Mouse (Mus musculus): Measurements from ENCODE around the gene Zmiz1. TPM values are rescaled to one million over a fixed set of nuclear protein-coding genes. Genes with fewer than 3 reads are reported as not detected.

The Zmiz1 gene
- polyA plus RNA-seq, 1 experiment from 2014 or later, result 34.2 TPM

DNA sequence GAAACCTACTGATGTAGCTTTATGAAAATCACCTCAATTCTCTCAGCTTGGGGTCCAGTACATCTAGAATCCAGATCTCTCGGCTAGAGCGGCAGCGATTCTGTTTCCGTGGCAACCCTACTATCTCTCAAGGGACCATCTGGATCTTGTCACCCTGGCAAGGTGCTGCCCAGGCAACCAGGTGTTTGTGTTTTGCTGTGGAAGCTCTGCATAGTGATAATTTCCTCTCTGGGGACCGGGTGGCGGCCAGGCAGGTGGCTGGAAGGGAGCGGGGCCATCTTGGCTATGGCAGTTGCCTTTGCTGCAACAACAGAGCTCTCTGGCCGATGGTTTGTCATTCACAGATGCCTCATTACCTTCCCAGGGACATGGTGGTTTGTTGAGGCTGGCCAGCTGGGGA is 134.9 kb downstream of the Zmiz1 start:
- peaks cover 53% of the 10 kb centered on the region for H3K4me1 ChIP-seq (replicated peaks)
- H3K4me2 ChIP-seq, result no peak overlapping the region
- H3K36me3 ChIP-seq, result peaks cover 49% of the 10 kb centered on the region
- no peak overlapping the region for H3K27ac ChIP-seq (ENCODE audit: poor library complexity, severe bottlenecking)
- WGBS, result 61% methylated on average over 8 of the region's 8 CpGs
- no peak overlapping the region for H3K9ac ChIP-seq
- H3K4me3 ChIP-seq, result no peak overlapping the region
- no peak for ATAC-seq (ENCODE audit: insufficient number of reproducible peaks, low FRiP score)
- H3K27me3 ChIP-seq (replicated peaks), result no peaks in the 10 kb centered on the region
- no peaks in the 10 kb centered on the region for H3K9me3 ChIP-seq (replicated peaks)

DNA sequence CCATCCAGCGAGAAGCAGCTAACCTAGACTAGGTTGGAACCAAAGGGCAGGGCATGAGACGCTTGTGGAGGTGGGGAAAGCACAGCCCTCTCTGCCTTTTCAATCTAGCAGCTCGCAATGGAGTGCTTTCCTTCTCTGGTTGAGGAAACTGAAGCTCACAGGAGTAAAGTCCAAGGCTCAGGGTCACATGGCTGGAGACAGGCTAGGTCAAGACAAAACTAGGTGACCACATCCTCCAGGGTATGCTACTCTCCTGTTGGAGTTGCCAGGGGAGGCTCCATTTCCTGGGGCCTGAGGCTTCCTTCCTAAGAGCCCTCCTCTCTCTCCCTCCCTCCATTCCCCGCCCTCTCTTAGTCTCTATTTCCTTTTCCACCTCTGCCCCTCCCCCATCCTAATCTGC is 135.6 kb downstream of the Zmiz1 start:
- Histone ChIP-seq H3K27me3 (replicated peaks) (no peaks in the 10 kb centered on the region), H3K9ac (no peak overlapping the region), H3K4me3 (no peak overlapping the region), H3K9me3 (replicated peaks) (no peaks in the 10 kb centered on the region), H3K4me1 (replicated peaks) (peaks cover 51% of the 10 kb centered on the region), H3K27ac (ENCODE audit: poor library complexity, severe bottlenecking) (no peak overlapping the region), H3K4me2 (no peak overlapping the region), H3K36me3 (peaks cover 51% of the 10 kb centered on the region)
- no peak for ATAC-seq (ENCODE audit: insufficient number of reproducible peaks, low FRiP score)
- 70% methylated on average over 4 of the region's 4 CpGs for WGBS

DNA sequence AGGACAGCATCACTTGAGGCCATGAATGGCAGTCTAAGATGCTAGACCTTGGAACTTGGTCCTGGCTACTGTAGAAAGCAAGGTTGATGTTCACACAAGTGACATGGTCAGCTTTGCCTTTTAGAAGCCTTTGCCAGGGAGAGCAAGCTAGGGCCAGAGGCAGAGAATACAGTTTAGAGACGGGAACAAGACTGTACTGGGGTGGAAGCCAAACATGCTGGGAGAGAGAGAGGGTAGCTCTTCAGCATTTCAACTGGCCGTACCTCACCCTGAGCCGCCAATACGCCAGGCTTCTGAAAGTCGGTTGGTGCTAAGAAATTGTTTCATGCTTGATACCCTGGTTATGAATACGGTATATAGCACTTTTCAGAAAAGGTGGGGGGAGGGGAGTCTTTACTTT is 140.0 kb downstream of the Zmiz1 start:
- H3K27ac ChIP-seq (ENCODE audit: poor library complexity, severe bottlenecking), result no peak overlapping the region
- no peak overlapping the region for H3K4me3 ChIP-seq
- peaks cover 32% of the 10 kb centered on the region for H3K36me3 ChIP-seq
- no peaks in the 10 kb centered on the region for H3K27me3 ChIP-seq (replicated peaks)
- 88% methylated on average over 6 of the region's 6 CpGs for WGBS
- H3K4me1 ChIP-seq (replicated peaks), result peaks cover 60% of the 10 kb centered on the region
- no peak overlapping the region for H3K4me2 ChIP-seq
- no peak overlapping the region for H3K9ac ChIP-seq
- no peak for ATAC-seq (ENCODE audit: insufficient number of reproducible peaks, low FRiP score)
- H3K9me3 ChIP-seq (replicated peaks), result no peaks in the 10 kb centered on the region

DNA sequence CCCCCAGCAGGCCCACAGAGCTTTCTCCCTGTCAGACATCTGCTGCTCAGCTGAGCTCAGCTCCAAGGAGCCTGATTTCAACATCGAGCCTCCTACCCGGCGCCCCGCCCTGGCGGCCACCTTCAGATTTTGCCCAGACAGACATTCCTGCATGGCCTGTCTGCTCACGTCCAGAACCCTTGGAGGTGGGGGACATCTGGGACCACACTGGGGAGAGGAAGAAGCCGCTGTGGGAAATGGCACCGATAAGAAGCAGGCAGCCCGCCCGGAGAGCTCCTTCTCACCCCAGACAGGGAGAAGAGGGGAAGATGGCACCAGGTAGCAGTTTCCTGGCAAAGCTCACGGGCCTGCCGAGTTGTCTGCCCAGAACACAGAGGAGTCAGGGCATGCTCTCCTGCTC is 140.9 kb downstream of the Zmiz1 start:
- no peaks in the 10 kb centered on the region for H3K9me3 ChIP-seq (replicated peaks)
- H3K9ac ChIP-seq, result 0 out of 2 replicates have a peak overlapping the region, but pooled peaks have one; percentile 17
- no peaks in the 10 kb centered on the region for H3K27me3 ChIP-seq (replicated peaks)
- peaks cover 60% of the 10 kb centered on the region for H3K4me1 ChIP-seq (replicated peaks)
- peaks cover 32% of the 10 kb centered on the region for H3K36me3 ChIP-seq
- WGBS, result 54% methylated on average over 12 of the region's 12 CpGs
- no peak overlapping the region for H3K27ac ChIP-seq (ENCODE audit: poor library complexity, severe bottlenecking)
- no peak overlapping the region for H3K4me3 ChIP-seq
- ATAC-seq (ENCODE audit: insufficient number of reproducible peaks, low FRiP score), result no peak
- no peak overlapping the region for H3K4me2 ChIP-seq

DNA sequence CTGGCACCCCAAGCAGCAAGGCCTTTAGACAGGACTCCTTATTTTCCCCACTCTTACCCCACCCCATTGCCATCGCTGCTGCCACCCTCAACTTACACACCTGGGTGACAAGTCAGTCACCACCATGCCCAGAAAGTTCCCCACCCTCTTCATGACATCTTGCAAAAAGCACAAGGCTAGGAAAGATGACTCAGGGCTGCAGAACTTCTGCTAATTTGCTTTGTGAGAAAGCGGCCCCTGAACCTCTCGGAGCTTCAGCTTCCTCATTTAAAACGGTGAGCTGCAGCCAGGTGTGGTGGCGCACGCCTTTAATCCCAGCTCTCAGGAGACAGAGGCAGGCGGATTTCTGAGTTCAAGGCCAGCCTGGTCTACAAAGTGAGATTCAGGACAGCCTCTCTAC is 141.4 kb downstream of the Zmiz1 start:
- H3K4me2 ChIP-seq, result no peak overlapping the region
- WGBS, result 85% methylated on average over 7 of the region's 7 CpGs
- peaks cover 61% of the 10 kb centered on the region for H3K4me1 ChIP-seq (replicated peaks)
- no peak overlapping the region for H3K4me3 ChIP-seq
- no peaks in the 10 kb centered on the region for H3K9me3 ChIP-seq (replicated peaks)
- H3K27me3 ChIP-seq (replicated peaks), result no peaks in the 10 kb centered on the region
- peaks cover 32% of the 10 kb centered on the region for H3K36me3 ChIP-seq
- no peak overlapping the region for H3K9ac ChIP-seq
- H3K27ac ChIP-seq (ENCODE audit: poor library complexity, severe bottlenecking), result no peak overlapping the region
- no peak for ATAC-seq (ENCODE audit: insufficient number of reproducible peaks, low FRiP score)

DNA sequence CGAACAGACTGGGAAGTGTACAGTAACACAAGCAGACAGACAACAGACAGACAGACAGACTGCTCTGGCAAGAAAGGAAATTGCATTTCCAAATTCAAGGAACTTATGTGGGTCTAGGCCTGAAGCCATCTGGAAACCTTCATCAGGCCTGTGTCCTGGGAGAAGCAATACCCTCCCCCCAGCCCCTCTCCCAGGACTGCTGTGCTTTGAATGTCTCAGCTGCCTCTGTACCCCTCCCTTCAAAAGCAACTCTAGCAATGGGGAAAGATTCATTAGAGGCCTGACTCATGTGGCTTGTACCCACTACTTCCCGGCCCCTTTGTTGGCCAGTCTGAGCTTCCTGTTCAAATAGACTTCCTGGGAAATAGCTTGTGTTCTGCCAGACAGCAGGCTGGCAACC is 142.0 kb downstream of the Zmiz1 start:
- no peak for ATAC-seq (ENCODE audit: insufficient number of reproducible peaks, low FRiP score)
- Histone ChIP-seq H3K9me3 (replicated peaks) (no peaks in the 10 kb centered on the region), H3K9ac (no peak overlapping the region), H3K27ac (ENCODE audit: poor library complexity, severe bottlenecking) (no peak overlapping the region), H3K4me3 (no peak overlapping the region), H3K36me3 (peaks cover 32% of the 10 kb centered on the region), H3K4me1 (replicated peaks) (peaks cover 67% of the 10 kb centered on the region), H3K27me3 (replicated peaks) (no peaks in the 10 kb centered on the region), H3K4me2 (no peak overlapping the region)
- 43% methylated on average over 2 of the region's 2 CpGs for WGBS

DNA sequence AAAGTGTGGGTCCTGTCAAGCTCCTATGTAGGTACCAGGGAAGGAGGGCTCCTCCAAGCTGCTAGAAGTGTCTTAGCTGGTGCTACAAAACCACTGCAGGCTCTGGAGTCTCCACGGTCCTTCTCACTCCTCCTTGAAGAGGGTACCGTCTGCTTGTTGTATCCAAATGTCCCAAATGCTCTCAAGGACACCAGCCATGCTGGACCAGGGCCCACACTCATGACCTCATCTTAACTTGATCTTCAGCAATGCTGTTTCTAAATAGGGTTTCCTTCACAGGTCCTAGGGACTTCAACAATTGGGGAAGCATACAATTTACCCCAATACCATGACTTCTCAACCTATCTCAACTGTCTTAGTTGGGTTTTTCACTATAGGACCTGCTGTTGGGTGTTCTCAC is 143.0 kb downstream of the Zmiz1 start:
- no peak overlapping the region for H3K27ac ChIP-seq (ENCODE audit: poor library complexity, severe bottlenecking)
- no peak overlapping the region for H3K4me2 ChIP-seq
- no peaks in the 10 kb centered on the region for H3K9me3 ChIP-seq (replicated peaks)
- no peaks in the 10 kb centered on the region for H3K27me3 ChIP-seq (replicated peaks)
- H3K9ac ChIP-seq, result no peak overlapping the region
- WGBS, result 75% methylated on average over 2 of the region's 2 CpGs
- H3K4me1 ChIP-seq (replicated peaks), result peaks cover 78% of the 10 kb centered on the region
- H3K4me3 ChIP-seq, result no peak overlapping the region
- H3K36me3 ChIP-seq, result peaks cover 22% of the 10 kb centered on the region
- ATAC-seq (ENCODE audit: insufficient number of reproducible peaks, low FRiP score), result no peak

DNA sequence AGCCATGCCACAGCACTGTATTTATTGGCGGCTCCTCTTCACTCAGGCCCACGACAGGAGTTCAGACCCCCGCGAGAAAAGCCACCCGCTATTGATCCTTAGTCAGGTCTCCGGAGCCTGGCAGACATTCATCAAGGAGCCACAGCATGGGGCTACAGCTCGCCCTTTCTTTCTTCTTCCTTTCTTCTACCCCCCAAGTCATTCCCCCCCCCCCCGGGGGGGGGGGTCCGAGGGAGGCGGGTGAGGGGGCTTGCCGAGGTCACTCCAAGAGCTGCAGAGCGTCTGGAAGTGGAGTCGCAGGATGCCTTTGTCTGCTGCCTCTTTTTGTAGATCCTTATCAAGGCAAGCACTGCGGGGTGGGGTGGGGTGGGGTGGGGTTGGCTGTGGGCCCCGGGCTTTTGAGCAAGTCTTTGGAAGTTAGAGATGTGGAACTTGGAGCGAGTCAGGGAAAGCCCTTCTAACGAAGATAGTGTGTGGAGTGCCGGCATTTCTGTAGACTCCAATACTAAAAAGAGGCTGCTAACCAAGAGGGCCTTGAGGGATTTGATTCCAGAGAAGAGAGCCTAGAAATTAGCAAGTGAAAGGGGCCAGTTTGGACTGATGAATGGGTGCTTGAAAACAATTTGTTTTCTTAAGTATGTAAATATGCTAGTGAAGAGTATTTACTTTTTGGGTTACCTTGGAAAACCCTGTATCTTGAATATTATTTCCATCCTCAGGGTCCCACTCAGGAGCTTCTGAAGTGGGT is 145.6 kb downstream of the Zmiz1 start:
- H3K4me3 ChIP-seq, result no peak overlapping the region
- WGBS, result 12% methylated on average over 15 of the region's 18 CpGs

DNA sequence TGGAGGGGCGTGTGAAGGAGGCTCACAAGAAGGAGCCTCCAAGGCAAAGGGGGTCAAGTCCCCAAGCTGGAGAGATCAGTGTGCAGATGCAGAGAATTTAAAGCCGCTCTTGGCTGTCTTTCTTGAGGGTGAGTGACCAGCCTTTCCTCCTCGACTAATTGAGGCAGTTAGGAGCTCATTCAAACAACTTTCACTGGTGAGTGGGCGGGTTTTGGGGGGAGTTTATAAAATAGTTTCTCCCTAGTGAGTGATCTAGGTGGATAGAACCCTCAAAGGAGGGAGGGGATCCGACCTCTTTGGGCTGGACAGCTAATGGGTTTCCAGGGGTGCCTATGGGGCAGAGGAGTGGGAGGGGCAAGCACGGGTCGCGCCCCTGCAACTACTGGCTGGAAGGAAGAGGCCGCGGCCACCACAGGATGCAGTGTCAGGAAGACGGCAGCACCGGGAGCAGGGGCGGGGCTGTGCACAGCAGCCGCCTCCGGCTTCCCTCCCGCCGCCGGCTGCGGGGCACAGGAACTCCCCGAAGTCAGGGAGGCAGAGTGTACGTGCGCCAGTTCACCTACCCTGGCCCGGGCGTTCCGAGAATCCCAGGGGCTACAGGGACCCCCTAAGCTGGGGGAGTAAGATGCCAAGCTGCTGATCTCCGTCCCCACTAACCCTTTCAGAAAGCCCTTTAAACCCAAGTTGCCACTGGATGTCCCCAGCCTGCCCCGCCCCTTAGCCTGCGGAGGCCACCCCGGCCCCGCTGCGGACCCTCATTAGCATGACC is 147.6 kb downstream of the Zmiz1 start:
- peaks cover 84% of the 10 kb centered on the region for H3K4me1 ChIP-seq (replicated peaks)
- H3K27ac ChIP-seq (ENCODE audit: poor library complexity, severe bottlenecking), result peak overlapping the region; percentile 96
- 2% methylated on average over 27 of the region's 31 CpGs for WGBS
- ATAC-seq (ENCODE audit: insufficient number of reproducible peaks, low FRiP score), result peak; percentile 75
- peak overlapping the region; percentile 90 for H3K4me2 ChIP-seq
- H3K36me3 ChIP-seq, result no peaks in the 10 kb centered on the region; the same call in 1 of the 2 replicates
- peak overlapping the region; percentile 77 for H3K4me3 ChIP-seq
- peak overlapping the region; percentile 93 for H3K9ac ChIP-seq
- H3K9me3 ChIP-seq (replicated peaks), result no peaks in the 10 kb centered on the region
- no peaks in the 10 kb centered on the region for H3K27me3 ChIP-seq (replicated peaks)

More for the DNA sequence above, 145.6 kb downstream of the Zmiz1 start:
- H3K27me3 ChIP-seq (replicated peaks), result no peaks in the 10 kb centered on the region
- H3K36me3 ChIP-seq, result 0 out of 2 replicates have a peak, but pooled peaks cover 6% of the 10 kb centered on the region
- no peak overlapping the region for H3K4me2 ChIP-seq
- H3K27ac ChIP-seq (ENCODE audit: poor library complexity, severe bottlenecking), result no peak overlapping the region
- ATAC-seq (ENCODE audit: insufficient number of reproducible peaks, low FRiP score), result no peak
- H3K4me1 ChIP-seq (replicated peaks), result peaks cover 82% of the 10 kb centered on the region
- H3K9ac ChIP-seq, result no peak overlapping the region
- H3K9me3 ChIP-seq (replicated peaks), result no peaks in the 10 kb centered on the region

DNA sequence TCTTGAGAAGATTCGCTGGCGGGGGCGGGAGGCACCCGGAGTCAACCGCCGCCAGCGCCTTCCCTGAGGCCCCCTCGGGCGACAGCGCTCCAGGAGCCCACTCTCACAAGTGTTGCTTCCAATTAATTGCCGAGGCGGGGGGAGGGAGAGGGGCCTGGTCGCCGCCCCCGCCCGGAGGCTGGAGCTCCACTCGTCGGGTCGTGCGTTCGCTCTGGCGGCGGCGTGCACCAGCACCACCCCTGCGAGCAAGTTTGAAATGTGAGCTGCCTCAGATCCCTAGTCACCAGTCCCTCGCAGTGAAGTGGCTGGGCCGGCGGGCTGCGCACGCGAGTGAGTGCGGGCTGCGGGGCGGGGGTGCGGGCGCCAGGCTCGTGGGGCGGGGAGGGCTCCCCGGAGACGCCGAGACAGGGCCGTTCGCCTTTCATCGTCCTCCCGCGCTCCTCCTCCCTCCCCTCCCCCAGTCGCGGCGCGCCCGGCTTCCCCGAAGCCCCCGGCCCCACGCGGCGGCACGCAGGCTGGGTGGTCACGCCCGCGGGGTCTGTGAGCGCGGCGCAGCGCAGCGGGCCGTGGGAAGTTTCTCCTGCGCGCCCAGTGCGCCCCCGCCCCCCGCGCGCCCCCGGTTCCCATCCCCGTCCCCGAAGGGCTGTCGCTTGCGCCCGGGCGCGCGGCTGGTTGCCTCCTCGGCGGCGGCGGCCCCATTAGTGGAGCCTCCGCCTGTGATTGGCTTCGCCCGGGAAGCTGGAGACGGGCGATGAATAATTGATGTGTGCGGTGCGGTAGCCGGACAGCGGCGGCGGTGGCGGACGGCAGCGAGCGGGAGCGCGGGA is 148.4 kb downstream of the Zmiz1 start:
- ATAC-seq (ENCODE audit: insufficient number of reproducible peaks, low FRiP score), result peak; percentile 46
- Histone ChIP-seq H3K27ac (ENCODE audit: poor library complexity, severe bottlenecking) (peak overlapping the region; percentile 96), H3K4me2 (peak overlapping the region; percentile 90), H3K9ac (peak overlapping the region; percentile 93), H3K9me3 (replicated peaks) (no peaks in the 10 kb centered on the region), H3K4me3 (peak overlapping the region; percentile 77), H3K36me3 (no peaks in the 10 kb centered on the region; the same call in 1 of the 2 replicates), H3K27me3 (replicated peaks) (no peaks in the 10 kb centered on the region), H3K4me1 (replicated peaks) (peaks cover 84% of the 10 kb centered on the region)
- WGBS, result under 1% methylated on average over 95 of the region's 103 CpGs

Data from heart, embryonic 12.5 days (tissue).